Mouse (Mus musculus) hindbrain, embryonic 10.5 days (tissue): ENCODE results near the gene Cyb5d2. TPM values are rescaled to one million over a fixed set of nuclear protein-coding genes. Genes with fewer than 3 reads are reported as not detected.
"Not testable (repeated sequence)": the region's sequence is repeated elsewhere in the genome, so short reads cannot be mapped to it uniquely, and the experiment has no call there.

Source experiments
- DNase-seq: peaks from one replicate; pipeline ENCODE4 v3.0.0-alpha.2; 2017; ENCODE audit warnings: low spot score
- H3K27ac ChIP-seq: fragments of 300-500 bp; sonication (generic); 2 replicates; pipeline ENCODE4 v1.5.1; 2016; ENCODE audit warnings: mild to moderate bottlenecking, moderate library complexity
- H3K27me3 ChIP-seq: fragments of 300-500 bp; sonication (generic); 2 replicates; pipeline ENCODE4 v1.6.1; 2016; ENCODE audit warnings: mild to moderate bottlenecking; ENCODE audit not compliant: poor library complexity, insufficient read depth, severe bottlenecking
- H3K36me3 ChIP-seq: fragments of 300-500 bp; sonication (generic); 2 replicates; pipeline ENCODE4 v1.6.1; 2016; ENCODE audit warnings: mild to moderate bottlenecking, moderate library complexity
- H3K4me1 ChIP-seq: fragments of 300-500 bp; sonication (generic); replicated peaks from 2 replicates; pipeline ENCODE4 v1.6.1; 2016; ENCODE audit warnings: mild to moderate bottlenecking
- H3K4me3 ChIP-seq: fragments of 300-500 bp; sonication (generic); 2 replicates; pipeline ENCODE4 v1.5.1; 2016; ENCODE audit warnings: mild to moderate bottlenecking, moderate library complexity
- H3K9me3 ChIP-seq: fragments of 300-500 bp; sonication (generic); 2 replicates; pipeline ENCODE4 v1.6.1; 2016; ENCODE audit warnings: mild to moderate bottlenecking, moderate library complexity
- WGBS: fragments of 180-500 bp; shearing (Covaris S2); methylation state at CpG from one replicate; pipeline ENCODE4 v1.1.7; 2016; 5-methylcytosine and 5-hydroxymethylcytosine counted together
- polyA plus RNA-seq: library from polyadenylated mRNA; unstranded; fragments of >200 nt; fragmentation: Nextera tagmentation; extraction: Ambion mirVana; gene quantifications from 2 replicates; pipeline ENCODE4 v1.2.1, GENCODE M21; 2016

Gene Cyb5d2
- polyA plus RNA-seq, 1 experiment from 2014 or later = 6.1 TPM

- no peaks in the 10 kb centered on the region for H3K4me1 ChIP-seq
- H3K9me3 ChIP-seq = no peaks in the 10 kb centered on the region
- no peak overlapping the region for H3K4me3 ChIP-seq
- no peak for DNase-seq
- H3K36me3 ChIP-seq = no peaks in the 10 kb centered on the region
- no peaks in the 10 kb centered on the region for H3K27me3 ChIP-seq
- H3K27ac ChIP-seq = no peak overlapping the region
Observed at GRCm38 (mm10) chr11:72804586-72804985, 8.6 kb upstream of the Cyb5d2 start.

GRCm38 (mm10) chr11:72803038-72803437 lies 7.1 kb upstream of the Cyb5d2 start:
- Histone ChIP-seq H3K9me3 (no peaks in the 10 kb centered on the region), H3K4me3 (no peak overlapping the region), H3K4me1 (no peaks in the 10 kb centered on the region), H3K36me3 (no peaks in the 10 kb centered on the region), H3K27me3 (no peaks in the 10 kb centered on the region), H3K27ac (no peak overlapping the region)
- no peak for DNase-seq
- WGBS = 86% methylated on average over 3 of the region's 3 CpGs

- Histone ChIP-seq H3K27ac (no peak overlapping the region), H3K4me1 (peaks cover 13% of the 10 kb centered on the region), H3K36me3 (no peaks in the 10 kb centered on the region), H3K27me3 (no peaks in the 10 kb centered on the region), H3K9me3 (no peaks in the 10 kb centered on the region), H3K4me3 (no peak overlapping the region)
- no peak for DNase-seq
Observed at GRCm38 (mm10) chr11:72801182-72801581, 5.2 kb upstream of the Cyb5d2 start.

GRCm38 (mm10) chr11:72798112-72798511 lies 2.2 kb upstream of the Cyb5d2 start:
- DNase-seq = no peak
- Histone ChIP-seq H3K36me3 (no peaks in the 10 kb centered on the region), H3K27me3 (no peaks in the 10 kb centered on the region), H3K4me3 (no peak overlapping the region), H3K9me3 (no peaks in the 10 kb centered on the region), H3K27ac (no peak overlapping the region), H3K4me1 (peaks cover 23% of the 10 kb centered on the region)

GRCm38 (mm10) chr11:72796773-72797338 lies 914 bp upstream of the Cyb5d2 start:
- H3K4me1 ChIP-seq = peaks cover 23% of the 10 kb centered on the region
- WGBS = 23% methylated on average over 10 of the region's 10 CpGs
- H3K9me3 ChIP-seq = no peaks in the 10 kb centered on the region
- H3K27me3 ChIP-seq = no peaks in the 10 kb centered on the region
- peak overlapping the region; percentile 100 for H3K4me3 ChIP-seq
- H3K27ac ChIP-seq = peak overlapping the region; percentile 92
- no peaks in the 10 kb centered on the region for H3K36me3 ChIP-seq
- DNase-seq = no peak

- Histone ChIP-seq H3K27me3 (no peaks in the 10 kb centered on the region), H3K4me1 (peaks cover 23% of the 10 kb centered on the region), H3K27ac (peak overlapping the region; percentile 92), H3K36me3 (no peaks in the 10 kb centered on the region), H3K4me3 (peak overlapping the region; percentile 100), H3K9me3 (no peaks in the 10 kb centered on the region)
- DNase-seq = no peak
- under 1% methylated on average over 42 of the region's 42 CpGs for WGBS
Observed at GRCm38 (mm10) chr11:72796296-72796687, 350 bp upstream of the Cyb5d2 start.

GRCm38 (mm10) chr11:72795149-72795454 lies 840 bp downstream of the Cyb5d2 start:
- Histone ChIP-seq H3K4me1 (peaks cover 23% of the 10 kb centered on the region), H3K27me3 (no peaks in the 10 kb centered on the region), H3K36me3 (no peaks in the 10 kb centered on the region), H3K9me3 (no peaks in the 10 kb centered on the region), H3K4me3 (peak overlapping the region; percentile 100), H3K27ac (peak overlapping the region; percentile 92)
- 20% methylated on average over 14 of the region's 14 CpGs for WGBS
- no peak for DNase-seq

- peaks cover 18% of the 10 kb centered on the region for H3K4me1 ChIP-seq
- no peak overlapping the region for H3K4me3 ChIP-seq
- DNase-seq = no peak
- no peaks in the 10 kb centered on the region for H3K9me3 ChIP-seq
- H3K36me3 ChIP-seq = no peaks in the 10 kb centered on the region
- H3K27ac ChIP-seq = no peak overlapping the region
- no peaks in the 10 kb centered on the region for H3K27me3 ChIP-seq
Observed at GRCm38 (mm10) chr11:72792033-72792432, 3.9 kb downstream of the Cyb5d2 start.

- H3K9me3 ChIP-seq = no peaks in the 10 kb centered on the region
- DNase-seq = no peak
- WGBS = 83% methylated on average over 3 of the region's 3 CpGs
- H3K27ac ChIP-seq = no peak overlapping the region
- H3K4me3 ChIP-seq = no peak overlapping the region
- no peaks in the 10 kb centered on the region for H3K36me3 ChIP-seq
- H3K27me3 ChIP-seq = no peaks in the 10 kb centered on the region
- H3K4me1 ChIP-seq = no peaks in the 10 kb centered on the region
Observed at GRCm38 (mm10) chr11:72782503-72782902, 13.4 kb downstream of the Cyb5d2 start.

GRCm38 (mm10) chr11:72782103-72782502 lies 13.8 kb downstream of the Cyb5d2 start:
- H3K9me3 ChIP-seq = no peaks in the 10 kb centered on the region
- DNase-seq = no peak
- no peak overlapping the region for H3K27ac ChIP-seq
- no peaks in the 10 kb centered on the region for H3K27me3 ChIP-seq
- H3K4me1 ChIP-seq = no peaks in the 10 kb centered on the region
- 78% methylated on average over 2 of the region's 2 CpGs for WGBS
- no peaks in the 10 kb centered on the region for H3K36me3 ChIP-seq
- H3K4me3 ChIP-seq = no peak overlapping the region

GRCm38 (mm10) chr11:72778957-72779356 lies 17.0 kb downstream of the Cyb5d2 start:
- Histone ChIP-seq H3K4me3 (no peak overlapping the region), H3K9me3 (no peaks in the 10 kb centered on the region), H3K36me3 (no peaks in the 10 kb centered on the region), H3K4me1 (no peaks in the 10 kb centered on the region), H3K27me3 (no peaks in the 10 kb centered on the region), H3K27ac (no peak overlapping the region)
- no peak for DNase-seq

- H3K36me3 ChIP-seq = peaks cover 33% of the 10 kb centered on the region
- H3K4me1 ChIP-seq, H3K27me3 ChIP-seq, H3K9me3 ChIP-seq, H3K4me3 ChIP-seq, H3K27ac ChIP-seq, DNase-seq: not testable (repeated sequence)
- 38% methylated on average over 1 of the region's 1 CpGs for WGBS
Observed at GRCm38 (mm10) chr11:72772611-72773010, 23.3 kb downstream of the Cyb5d2 start.

- WGBS = 87% methylated on average over 4 of the region's 4 CpGs
- DNase-seq = no peak
- H3K9me3 ChIP-seq = no peaks in the 10 kb centered on the region
- peaks cover 40% of the 10 kb centered on the region for H3K36me3 ChIP-seq
- no peak overlapping the region for H3K4me3 ChIP-seq
- H3K27me3 ChIP-seq = no peaks in the 10 kb centered on the region
- 0 out of 2 replicates have a peak, but pooled peaks cover 4% of the 10 kb centered on the region for H3K4me1 ChIP-seq
- H3K27ac ChIP-seq = no peak overlapping the region
Observed at GRCm38 (mm10) chr11:72771461-72771860, 24.5 kb downstream of the Cyb5d2 start.

GRCm38 (mm10) chr11:72770816-72771215 lies 25.1 kb downstream of the Cyb5d2 start:
- no peaks in the 10 kb centered on the region for H3K27me3 ChIP-seq
- 0 out of 2 replicates have a peak, but pooled peaks cover 4% of the 10 kb centered on the region for H3K4me1 ChIP-seq
- 92% methylated on average over 5 of the region's 5 CpGs for WGBS
- DNase-seq = no peak
- peaks cover 44% of the 10 kb centered on the region for H3K36me3 ChIP-seq
- no peak overlapping the region for H3K27ac ChIP-seq
- no peaks in the 10 kb centered on the region for H3K9me3 ChIP-seq
- H3K4me3 ChIP-seq = no peak overlapping the region
